Comparison of ENCODE assay signal across 17 mouse cellular contexts in genomic region chr11:59893153-59893788, GRCm38 (mm10). TPM values are rescaled to one million over a fixed set of nuclear protein-coding genes. Genes with fewer than 3 reads are reported as not detected.
A peak's percentile ranks its signal among the peaks of the same experiment; 100 is the strongest.
DNase-seq lines count a peak whose midpoint lies in the region; ATAC-seq lines count a peak whose summit lies in the region.
"Had no signal": no experiment of that assay in that cellular context is flagged by ENCODE, and none has a peak within 500 bp of the region (broad histone marks: within the 10 kb centered on the region; RNA-seq: fewer than 3 reads in every experiment).

No protein-coding gene starts in this region.

- no peak overlapping the region for H3K4me3 ChIP-seq in liver, embryonic 11.5 days (ENCODE audit: low read depth, low read length)
- H3K4me3 ChIP-seq: embryonic facial prominence, embryonic 13.5 days; forebrain, embryonic 10.5 days; limb, embryonic 10.5 days had no signal

- no peaks in the 10 kb centered on the region for H3K4me1 ChIP-seq in liver, embryonic 11.5 days (replicated peaks; ENCODE audit: control insufficient read depth, insufficient read depth, low read length)

- H3K27ac ChIP-seq in liver, embryonic 11.5 days (ENCODE audit: low read depth, low read length), result no peak overlapping the region
- H3K27ac ChIP-seq: embryonic facial prominence, embryonic 13.5 days; forebrain, embryonic 10.5 days; limb, embryonic 10.5 days had no signal

- no peak overlapping the region for H3K4me2 ChIP-seq in liver, embryonic 11.5 days
- H3K4me2 ChIP-seq: embryonic facial prominence, embryonic 13.5 days had no signal

- no peaks in the 10 kb centered on the region for H3K27me3 ChIP-seq in liver, embryonic 11.5 days (replicated peaks; ENCODE audit: control insufficient read depth, insufficient read depth, low read length)
- H3K27me3 ChIP-seq: embryonic facial prominence, embryonic 13.5 days had no signal

- no peaks in the 10 kb centered on the region for H3K36me3 ChIP-seq in liver, embryonic 11.5 days (ENCODE audit: control insufficient read depth, insufficient read depth, low read length)
- H3K36me3 ChIP-seq: embryonic facial prominence, embryonic 13.5 days; forebrain, embryonic 10.5 days; limb, embryonic 10.5 days had no signal

- no peaks in the 10 kb centered on the region for H3K9me3 ChIP-seq in liver, embryonic 11.5 days (ENCODE audit: control insufficient read depth, low read length)
- H3K9me3 ChIP-seq: embryonic facial prominence, embryonic 13.5 days; forebrain, embryonic 10.5 days; limb, embryonic 10.5 days had no signal

- WGBS in liver, embryonic 11.5 days, result 55% methylated on average over 10 of the region's 10 CpGs

- no peak for ATAC-seq in liver, embryonic 11.5 days (replicated peaks; ENCODE audit: low FRiP score)

- DNase-seq in liver (peak; percentile 56), WW6 (ENCODE audit: low read depth, low spot score) (peak; percentile 53)
- DNase-seq in liver, embryonic 11.5 days (ENCODE audit: low spot score), result no peak
- peak; percentile 64 to 65 for DNase-seq in B cell, adult 2 months
- peak; percentile 53 for DNase-seq in testis, postnatal 14 days (ENCODE audit: low spot score)
- no peak for DNase-seq in retina, postnatal 1 day
- no peak for DNase-seq in layer of hippocampus, adult 8-10 months (ENCODE audit: low spot score in 2 of 2)
- no peak for DNase-seq in gastrocnemius, adult 18-20 months (ENCODE audit: low spot score)
- DNase-seq: adrenal gland, postnatal 36 days; cerebellum, postnatal 25 days; heart, postnatal 14 days; kidney, postnatal 14 days; layer of hippocampus, postnatal 36 days; right cerebral cortex, adult 18-20 months had no signal

- H3K9ac ChIP-seq in liver, embryonic 11.5 days (ENCODE audit: low read depth, low read length), result no peak overlapping the region
- H3K9ac ChIP-seq: embryonic facial prominence, embryonic 13.5 days had no signal

RNA-seq across cellular contexts. Expression of gene Cops3, which starts 53.6 kb away (rescaled TPM):
- 211 and 226 TPM in 2 replicates for polyA plus RNA-seq in liver, embryonic 11.5 days (2014; fragmentation: Nextera tagmentation; extraction: Ambion mirVana)
- total RNA-seq in layer of hippocampus, adult 8-10 months (2022), result 10 to 100 TPM; 71.8 to 82.2 (median 78.1) TPM
- 10 to 100 TPM; 85.3 to 89.1 TPM for total RNA-seq in gastrocnemius, adult 18-20 months (2021)

RNA-seq across cellular contexts. Expression of gene Nt5m, which starts 54.0 kb away (rescaled TPM):
- 26.1 and 26.2 TPM in 2 replicates for polyA plus RNA-seq in liver, embryonic 11.5 days (2014; fragmentation: Nextera tagmentation; extraction: Ambion mirVana)
- 10 to 100 TPM; 44.6 to 62.9 (median 51.3) TPM for total RNA-seq in layer of hippocampus, adult 8-10 months (2022)
- total RNA-seq in gastrocnemius, adult 18-20 months (2021), result 10 to 100 TPM; 18.9 to 19.3 TPM

RNA-seq across cellular contexts. Expression of gene Med9, which starts 54.7 kb away (rescaled TPM):
- polyA plus RNA-seq in liver, embryonic 11.5 days (2014; fragmentation: Nextera tagmentation; extraction: Ambion mirVana), result 42.9 and 44.6 TPM in 2 replicates
- 10 to 100 TPM; 34.2 to 40.1 (median 34.8) TPM for total RNA-seq in layer of hippocampus, adult 8-10 months (2022)
- total RNA-seq in gastrocnemius, adult 18-20 months (2021), result 10 to 100 TPM; 21.8 to 22.3 TPM

Comparison
In these comparisons a context has a peak if more than half of its experiments do, and no peak if none do; other contexts are left out.
1. DNase-seq: peak in liver (single experiment), B cell, adult 2 months (2 of 2), WW6 (single experiment) and testis, postnatal 14 days (single experiment); none in liver, embryonic 11.5 days (single experiment), retina, postnatal 1 day (single experiment), layer of hippocampus, adult 8-10 months (0 of 2) and gastrocnemius, adult 18-20 months (single experiment).